Mouse (Mus musculus) adrenal gland, postnatal 14 days (tissue): ENCODE results near the gene B4galnt2. TPM values are rescaled to one million over a fixed set of nuclear protein-coding genes. Genes with fewer than 3 reads are reported as not detected.
"Not testable (repeated sequence)": the region's sequence is repeated elsewhere in the genome, so short reads cannot be mapped to it uniquely, and the experiment has no call there.

Experiments used
- DNase-seq: peaks from one replicate; pipeline ENCODE4 v3.0.0; 2021; ENCODE audit warnings: mixed read lengths
- long read RNA-seq, 2 experiments: library from polyadenylated mRNA; stranded (forward); transcript quantifications; one replicate each; pipeline ENCODE4 v2.0.0; 2021
- total RNA-seq: library from RNA; stranded (reverse); gene quantifications from 2 replicates; pipeline ENCODE4 v1.2.3, GENCODE M21; 2021

The B4galnt2 gene
- not detected in 2 replicates for total RNA-seq
- long read RNA-seq, experiment 1, partial matches to known transcripts, result 0 of 7 reads
- long read RNA-seq, experiment 1, other reads (novel, unspliced or antisense), result 7 of 7 reads
- long read RNA-seq, experiment 2, partial matches to known transcripts, result 0 of 3 reads
- long read RNA-seq, experiment 2, other reads (novel, unspliced or antisense), result 3 of 3 reads

GRCm38 (mm10) chr11:95914571-95914991, at the start of gene B4galnt2:
Gene B4galnt2 (minus strand): TSS chr11:95914891.
- DNase-seq, result peak; percentile 14

- no peak for DNase-seq
Measured at GRCm38 (mm10) chr11:95963304-95963703, 48.6 kb upstream of the B4galnt2 start.

GRCm38 (mm10) chr11:95959152-95959551, 44.5 kb upstream of the B4galnt2 start:
- DNase-seq, result peak; percentile 34

- no peak for DNase-seq
Measured at GRCm38 (mm10) chr11:95958251-95958650, 43.6 kb upstream of the B4galnt2 start.

GRCm38 (mm10) chr11:95957407-95957806, 42.7 kb upstream of the B4galnt2 start:
- DNase-seq, result no peak

- no peak for DNase-seq
Measured at GRCm38 (mm10) chr11:95953313-95953712, 38.6 kb upstream of the B4galnt2 start.

GRCm38 (mm10) chr11:95945838-95946472, 31.3 kb upstream of the B4galnt2 start:
- DNase-seq, result no peak

GRCm38 (mm10) chr11:95939828-95940507, 25.3 kb upstream of the B4galnt2 start:
- DNase-seq, result peak; percentile 53

- no peak for DNase-seq
Measured at GRCm38 (mm10) chr11:95936409-95936808, 21.7 kb upstream of the B4galnt2 start.

GRCm38 (mm10) chr11:95932168-95932567, 17.5 kb upstream of the B4galnt2 start:
- not testable (repeated sequence) for DNase-seq

GRCm38 (mm10) chr11:95926398-95926797, 11.7 kb upstream of the B4galnt2 start:
- no peak for DNase-seq

- no peak for DNase-seq
Measured at GRCm38 (mm10) chr11:95925976-95926375, 11.3 kb upstream of the B4galnt2 start.

GRCm38 (mm10) chr11:95924215-95924614, 9.5 kb upstream of the B4galnt2 start:
- DNase-seq, result no peak

GRCm38 (mm10) chr11:95923477-95923876, 8.8 kb upstream of the B4galnt2 start:
- DNase-seq, result not testable (repeated sequence)

GRCm38 (mm10) chr11:95921991-95922621, 7.4 kb upstream of the B4galnt2 start:
- DNase-seq, result no peak

- no peak for DNase-seq
Measured at GRCm38 (mm10) chr11:95916426-95916825, 1.7 kb upstream of the B4galnt2 start.

GRCm38 (mm10) chr11:95915006-95915710, 467 bp upstream of the B4galnt2 start:
- peak; percentile 6 for DNase-seq

- no peak for DNase-seq
Measured at GRCm38 (mm10) chr11:95913959-95914566, 628 bp downstream of the B4galnt2 start.

- no peak for DNase-seq
Measured at GRCm38 (mm10) chr11:95911579-95911978, 3.1 kb downstream of the B4galnt2 start.

GRCm38 (mm10) chr11:95907805-95908524, 6.7 kb downstream of the B4galnt2 start:
- no peak for DNase-seq

GRCm38 (mm10) chr11:95904290-95904689, 10.4 kb downstream of the B4galnt2 start:
- no peak for DNase-seq
